ENCODE assay signal across 10 mouse cellular contexts in genomic region chr1:19209776-19210175, GRCm38 (mm10). TPM values are rescaled to one million over a fixed set of nuclear protein-coding genes. Genes with fewer than 3 reads are reported as not detected.
A peak's percentile ranks its signal among the peaks of the same experiment; 100 is the strongest.
DNase-seq lines count a peak whose midpoint lies in the region; ATAC-seq and TF ChIP-seq lines count a peak whose summit lies in the region.
"Had no signal": no experiment of that assay in that cellular context is flagged by ENCODE, and none has a peak within 500 bp of the region (broad histone marks: within the 10 kb centered on the region; RNA-seq: fewer than 3 reads in every experiment).

No protein-coding gene starts in this region.

- H3K27me3 ChIP-seq in heart, embryonic 16.5 days (ENCODE audit: control insufficient read depth, insufficient read depth, low read length), result peaks cover 66% of the 10 kb centered on the region
- H3K27me3 ChIP-seq in embryonic facial prominence, embryonic 10.5 days (replicated peaks; ENCODE audit: low read depth, poor library complexity, severe bottlenecking), result peaks cover 97% of the 10 kb centered on the region
- peaks cover 74% of the 10 kb centered on the region for H3K27me3 ChIP-seq in intestine, postnatal 0 days (replicated peaks; ENCODE audit: control insufficient read depth, insufficient read depth, low read length)
- peaks cover 53% of the 10 kb centered on the region for H3K27me3 ChIP-seq in midbrain, postnatal 0 days (ENCODE audit: insufficient read depth, low read length)

- intact Hi-C loops in left cerebral cortex, postnatal 14 days (cut with DNase I), result loop anchor here (5.0 to 10.0 kb wide), 4 partner anchors 102 to 1245 kb away; no protein-coding TSS in a partner anchor

- no peak for DNase-seq in heart, postnatal 4 days
- DNase-seq in embryonic facial prominence, embryonic 10.5 days (ENCODE audit: low spot score), result peak; percentile 73
- DNase-seq in midbrain, postnatal 0 days (ENCODE audit: low spot score), result no peak
- no peak for DNase-seq in ovary, postnatal 10 days (ENCODE audit: low spot score)
- no peak for DNase-seq in spleen, adult 18-20 months
- no peak for DNase-seq in left cerebral cortex, postnatal 14 days (ENCODE audit: low spot score in 2 of 2)

- no peak for ATAC-seq in heart, embryonic 16.5 days (replicated peaks; ENCODE audit: extremely low read depth, insufficient read depth, low FRiP score)
- ATAC-seq in intestine, postnatal 0 days, result no peak
- no peak for ATAC-seq in midbrain, postnatal 0 days (ENCODE audit: low FRiP score)

- under 1% methylated on average over 31 of the region's 31 CpGs for WGBS in heart, embryonic 16.5 days
- under 1% methylated on average over 31 of the region's 31 CpGs for WGBS in embryonic facial prominence, embryonic 10.5 days
- 1% methylated on average over 31 of the region's 31 CpGs for WGBS in intestine, postnatal 0 days
- under 1% methylated on average over 31 of the region's 31 CpGs for WGBS in midbrain, postnatal 0 days

- no peaks in the 10 kb centered on the region for H3K9me3 ChIP-seq in heart, embryonic 16.5 days (replicated peaks; ENCODE audit: control insufficient read depth, low read length)
- no peaks in the 10 kb centered on the region for H3K9me3 ChIP-seq in embryonic facial prominence, embryonic 10.5 days
- no peaks in the 10 kb centered on the region for H3K9me3 ChIP-seq in intestine, postnatal 0 days (ENCODE audit: control insufficient read depth)
- no peaks in the 10 kb centered on the region for H3K9me3 ChIP-seq in midbrain, postnatal 0 days (ENCODE audit: low read length)

- H3K36me3 ChIP-seq in heart, embryonic 16.5 days (ENCODE audit: control insufficient read depth, insufficient read depth), result no peaks in the 10 kb centered on the region
- H3K36me3 ChIP-seq in embryonic facial prominence, embryonic 10.5 days (replicated peaks), result no peaks in the 10 kb centered on the region
- H3K36me3 ChIP-seq in intestine, postnatal 0 days (ENCODE audit: control insufficient read depth, insufficient read depth), result no peaks in the 10 kb centered on the region
- H3K36me3 ChIP-seq in midbrain, postnatal 0 days (ENCODE audit: insufficient read depth, low read length), result no peaks in the 10 kb centered on the region
- H3K36me3 ChIP-seq: G1E had no signal

- no peak for TF ChIP-seq CTCF in intestine, postnatal 0 days (IDR thresholded peaks at IDR 0.05; ENCODE audit: low read depth)
- TF ChIP-seq CTCF in midbrain, postnatal 0 days (IDR thresholded peaks at IDR 0.05), result no peak

- no peaks in the 10 kb centered on the region for H3K4me1 ChIP-seq in heart, embryonic 16.5 days (ENCODE audit: control insufficient read depth, insufficient read depth, low read length)
- H3K4me1 ChIP-seq in embryonic facial prominence, embryonic 10.5 days, result peaks cover 9% of the 10 kb centered on the region
- H3K4me1 ChIP-seq in intestine, postnatal 0 days (replicated peaks; ENCODE audit: control insufficient read depth, insufficient read depth, low read length), result no peaks in the 10 kb centered on the region
- H3K4me1 ChIP-seq in midbrain, postnatal 0 days (ENCODE audit: insufficient read depth, low read length), result no peaks in the 10 kb centered on the region

- H3K4me2 ChIP-seq in heart, embryonic 16.5 days (ENCODE audit: low read depth, low read length), result peak overlapping the region; percentile 60
- H3K4me2 ChIP-seq in intestine, postnatal 0 days (replicated peaks; ENCODE audit: low read depth), result peak overlapping the region; percentile 61
- H3K4me2 ChIP-seq in midbrain, postnatal 0 days (ENCODE audit: low read depth, low read length, poor library complexity, severe bottlenecking), result peak overlapping the region; percentile 12; the same call in 1 of the 2 replicates

- peak overlapping the region; percentile 44 for H3K4me3 ChIP-seq in heart, embryonic 16.5 days (ENCODE audit: low read length)
- H3K4me3 ChIP-seq in embryonic facial prominence, embryonic 10.5 days, result peak overlapping the region; percentile 59
- H3K4me3 ChIP-seq in intestine, postnatal 0 days (ENCODE audit: low read depth, low read length), result peak overlapping the region; percentile 36
- peak overlapping the region; percentile 37 for H3K4me3 ChIP-seq in midbrain, postnatal 0 days (ENCODE audit: low read depth, low read length)

- no peak overlapping the region for H3K9ac ChIP-seq in heart, embryonic 16.5 days (ENCODE audit: low read length)
- no peak overlapping the region for H3K9ac ChIP-seq in intestine, postnatal 0 days (ENCODE audit: low read depth, low read length)
- peak overlapping the region; percentile 64 for H3K9ac ChIP-seq in midbrain, postnatal 0 days (replicated peaks; ENCODE audit: low read length, poor library complexity, severe bottlenecking)

- H3K27ac ChIP-seq in heart, embryonic 16.5 days (ENCODE audit: low read length), result no peak overlapping the region
- H3K27ac ChIP-seq in embryonic facial prominence, embryonic 10.5 days (replicated peaks), result peak overlapping the region; percentile 87
- no peak overlapping the region for H3K27ac ChIP-seq in intestine, postnatal 0 days (ENCODE audit: low read depth, low read length)
- peak overlapping the region; percentile 69 for H3K27ac ChIP-seq in midbrain, postnatal 0 days (ENCODE audit: low read depth, low read length)

RNA-seq across cellular contexts. Expression of gene Tfap2b, which starts 1.1 kb away (rescaled TPM):
- 0.14 and 0.42 TPM in 2 replicates for polyA plus RNA-seq in heart, embryonic 16.5 days (2015; fragmentation: Nextera tagmentation; extraction: Ambion mirVana)
- total RNA-seq in heart, postnatal 4 days (2021), result not detected
- 31.5 and 38.3 TPM in 2 replicates for polyA plus RNA-seq in embryonic facial prominence, embryonic 10.5 days (2016; fragmentation: Nextera tagmentation; extraction: Ambion mirVana)
- polyA plus RNA-seq in intestine, postnatal 0 days (2015; fragmentation: Nextera tagmentation; extraction: Ambion mirVana), result not detected in 2 replicates
- total RNA-seq in midbrain, postnatal 0 days (2014; rRNA removed), result 86.4 and 104 TPM in 2 replicates
- polyA plus RNA-seq in midbrain, postnatal 0 days (2015; fragmentation: Nextera tagmentation; extraction: Ambion mirVana), result 172 and 180 TPM in 2 replicates
- total RNA-seq in left cerebral cortex, postnatal 14 days (2021), result 1 to 10 TPM in 1 of 2 experiments, under 1 TPM in 1; 0.74 to 1.1 TPM
- polyA plus RNA-seq: G1E; spleen, adult 2 months had no signal

Comparison
In these comparisons a context has a peak if more than half of its experiments do, and no peak if none do; other contexts are left out.
1. H3K27ac ChIP-seq: peak in embryonic facial prominence, embryonic 10.5 days (single experiment) and midbrain, postnatal 0 days (single experiment); none in heart, embryonic 16.5 days (single experiment) and intestine, postnatal 0 days (single experiment).
2. RNA of gene Tfap2b, which starts 1.1 kb away (polyA plus RNA-seq): 172 to 180 TPM in midbrain, postnatal 0 days and 31.5 to 38.3 TPM in embryonic facial prominence, embryonic 10.5 days; 0.14 to 0.42 TPM in heart, embryonic 16.5 days and not detected in intestine, postnatal 0 days; every median in the first group is over 10 times any median in the second.
3. Peak in every context shown above with its lines, with median percentiles within 50 percentile points of each other: H3K4me2 ChIP-seq and H3K4me3 ChIP-seq.